Mouse (Mus musculus) neural tube, embryonic 11.5 days (tissue): ENCODE measurements around the gene Tmem248. TPM values are rescaled to one million over a fixed set of nuclear protein-coding genes. Genes with fewer than 3 reads are reported as not detected.
A peak's percentile ranks its signal among the peaks of the same experiment; 100 is the strongest.

Experiments used
- ATAC-seq: fragments of 200-750 bp; cut with Nextera tagmentation; 2 replicates; pipeline ENCODE4 v1.8.0; 2017; ENCODE audit warnings: moderate number of reproducible peaks, mild to moderate bottlenecking, moderate TSS enrichment, moderate library complexity; ENCODE audit not compliant: insufficient read depth, low FRiP score, low TSS enrichment
- DNase-seq: peaks from one replicate; pipeline ENCODE4 v3.0.0-alpha.2; 2015; ENCODE audit warnings: low spot score
- H3K27ac ChIP-seq: fragments of 300-500 bp; sonication (generic); 2 replicates; pipeline ENCODE4 v1.5.1; 2014; ENCODE audit warnings: low read depth, mild to moderate bottlenecking, low read length
- H3K27me3 ChIP-seq: fragments of 300-500 bp; sonication (generic); 2 replicates; pipeline ENCODE4 v1.6.1; 2014; ENCODE audit warnings: mild to moderate bottlenecking, low read length, mixed read lengths; ENCODE audit not compliant: control insufficient read depth, insufficient read depth
- H3K36me3 ChIP-seq: fragments of 300-500 bp; sonication (generic); 2 replicates; pipeline ENCODE4 v1.6.1; 2014; ENCODE audit warnings: mild to moderate bottlenecking, low read length, moderate library complexity, mixed read lengths; ENCODE audit not compliant: control insufficient read depth, insufficient read depth
- H3K4me1 ChIP-seq: fragments of 300-500 bp; sonication (generic); 2 replicates; pipeline ENCODE4 v1.6.1; 2014; ENCODE audit warnings: low read length, mixed read lengths; ENCODE audit not compliant: control insufficient read depth, insufficient read depth
- H3K4me2 ChIP-seq: fragments of 300-500 bp; sonication (generic); 2 replicates; pipeline ENCODE4 v1.6.1; 2014; ENCODE audit warnings: low read depth, mild to moderate bottlenecking, moderate library complexity
- H3K4me3 ChIP-seq: fragments of 300-500 bp; sonication (generic); 2 replicates; pipeline ENCODE4 v1.5.1; 2014; ENCODE audit warnings: low read depth, low read length
- H3K9ac ChIP-seq: fragments of 300-500 bp; sonication (generic); 2 replicates; pipeline ENCODE4 v1.6.1; 2014; ENCODE audit warnings: mild to moderate bottlenecking, low read length
- H3K9me3 ChIP-seq: fragments of 300-500 bp; sonication (generic); 2 replicates; pipeline ENCODE4 v1.6.1; 2016; ENCODE audit warnings: low read length; ENCODE audit not compliant: control insufficient read depth
- WGBS: fragments of 180-500 bp; shearing (Covaris S2); extraction: QIAGEN DNeasy Blood & Tissue Kit; methylation state at CpG from one replicate; pipeline ENCODE4 v1.1.7; 2014; 5-methylcytosine and 5-hydroxymethylcytosine counted together
- polyA plus RNA-seq: library from polyadenylated mRNA; unstranded; fragments of >200 nt; fragmentation: Nextera tagmentation; extraction: Ambion mirVana; gene quantifications from 2 replicates; pipeline ENCODE4 v1.2.1, GENCODE M21; 2014

Tmem248 gene
- polyA plus RNA-seq, 1 experiment from 2014 or later, result 35.8 TPM

DNA sequence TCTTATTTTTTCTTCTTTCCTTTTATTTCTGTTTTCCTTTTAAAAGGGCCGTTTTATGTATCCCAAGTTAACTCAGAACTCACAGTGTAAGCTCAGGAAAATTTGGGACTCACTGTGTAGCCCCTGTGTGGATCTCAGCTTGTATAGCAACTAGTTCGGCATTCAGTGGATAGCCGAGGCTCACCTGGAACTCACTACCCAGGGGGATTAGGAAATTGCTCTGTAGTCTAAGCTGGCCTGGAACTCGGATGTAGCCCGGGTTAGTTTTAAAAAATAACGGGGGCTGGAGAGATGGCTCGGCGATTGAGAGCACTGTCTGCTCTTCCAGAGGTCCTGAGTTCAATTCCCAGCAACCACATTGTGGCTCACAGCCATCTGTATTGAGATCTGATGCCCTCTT lies 40.4 kb downstream of the Tmem248 start:
- no peak for ATAC-seq
- peak overlapping the region; percentile 60; the same call in 1 of the 2 replicates for H3K27ac ChIP-seq

DNA sequence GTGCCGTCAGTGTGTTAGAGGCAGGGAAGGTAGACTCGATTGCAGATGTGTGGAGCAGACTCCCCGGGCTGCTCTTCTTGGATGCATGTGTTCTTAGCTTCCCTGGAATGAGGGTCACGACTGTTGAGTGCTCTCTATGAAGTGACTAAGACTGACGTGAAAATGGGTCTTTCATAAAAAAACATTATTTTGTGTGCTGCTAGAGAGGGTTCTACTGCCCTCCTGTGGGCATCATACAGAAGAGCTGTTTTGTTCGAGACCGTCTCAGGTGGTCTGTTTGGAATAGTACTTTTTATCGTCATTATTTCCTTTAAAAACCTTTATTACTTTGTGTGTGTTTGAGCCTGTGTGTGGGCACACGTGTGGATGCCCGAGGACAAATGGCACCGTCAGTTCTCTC lies 46.6 kb downstream of the Tmem248 start:
- Histone ChIP-seq H3K36me3 (peaks cover 13% of the 10 kb centered on the region), H3K9me3 (no peaks in the 10 kb centered on the region), H3K4me3 (no peak overlapping the region), H3K27ac (no peak overlapping the region), H3K4me1 (no peaks in the 10 kb centered on the region), H3K27me3 (no peaks in the 10 kb centered on the region), H3K9ac (no peak overlapping the region), H3K4me2 (no peak overlapping the region)
- no peak for DNase-seq
- 83% methylated on average over 11 of the region's 11 CpGs for WGBS
- ATAC-seq, result no peak

More for the DNA sequence above, 40.4 kb downstream of the Tmem248 start:
- H3K36me3 ChIP-seq, result no peaks in the 10 kb centered on the region
- peak overlapping the region; percentile 67 for H3K4me3 ChIP-seq
- peak overlapping the region; percentile 60 for H3K4me2 ChIP-seq
- H3K27me3 ChIP-seq, result no peaks in the 10 kb centered on the region
- WGBS, result 10% methylated on average over 8 of the region's 8 CpGs
- DNase-seq, result no peak
- H3K4me1 ChIP-seq, result peaks cover 3% of the 10 kb centered on the region; the same call in 1 of the 2 replicates
- no peaks in the 10 kb centered on the region for H3K9me3 ChIP-seq
- H3K9ac ChIP-seq, result peak overlapping the region; percentile 74

DNA sequence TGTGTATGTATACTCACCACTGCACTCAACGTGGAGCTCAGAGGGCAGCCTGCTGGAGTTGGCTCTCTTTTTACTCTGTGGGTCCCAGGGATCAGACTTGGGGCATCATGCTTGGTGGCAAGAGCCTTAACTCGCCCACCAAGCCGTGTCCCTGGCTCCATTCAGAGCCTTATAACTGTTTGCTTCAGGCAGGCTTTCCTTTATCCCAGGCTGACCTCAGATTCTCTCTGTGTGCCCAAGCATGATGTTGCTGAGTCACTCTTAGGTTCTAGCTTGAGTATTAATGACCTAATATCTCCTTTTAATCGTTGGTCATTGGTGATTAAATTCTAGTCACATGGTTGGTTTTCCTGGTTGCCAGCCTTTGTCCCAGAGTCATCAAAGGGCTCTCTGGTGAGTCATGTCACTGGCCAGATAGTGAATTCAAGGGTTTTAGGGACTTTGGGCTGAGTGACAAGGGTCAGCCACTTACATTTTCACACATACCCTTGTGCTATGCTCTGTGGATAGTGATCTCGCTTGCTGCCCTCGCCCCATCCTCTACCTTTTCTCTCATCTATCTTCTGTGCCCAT lies 47.6 kb downstream of the Tmem248 start:
- Histone ChIP-seq H3K27ac (no peak overlapping the region), H3K36me3 (peaks cover 16% of the 10 kb centered on the region), H3K9ac (no peak overlapping the region), H3K4me3 (no peak overlapping the region), H3K4me1 (no peaks in the 10 kb centered on the region), H3K4me2 (no peak overlapping the region), H3K9me3 (no peaks in the 10 kb centered on the region), H3K27me3 (no peaks in the 10 kb centered on the region)
- ATAC-seq, result no peak
- no peak for DNase-seq
- 93% methylated on average over 6 of the region's 6 CpGs for WGBS

DNA sequence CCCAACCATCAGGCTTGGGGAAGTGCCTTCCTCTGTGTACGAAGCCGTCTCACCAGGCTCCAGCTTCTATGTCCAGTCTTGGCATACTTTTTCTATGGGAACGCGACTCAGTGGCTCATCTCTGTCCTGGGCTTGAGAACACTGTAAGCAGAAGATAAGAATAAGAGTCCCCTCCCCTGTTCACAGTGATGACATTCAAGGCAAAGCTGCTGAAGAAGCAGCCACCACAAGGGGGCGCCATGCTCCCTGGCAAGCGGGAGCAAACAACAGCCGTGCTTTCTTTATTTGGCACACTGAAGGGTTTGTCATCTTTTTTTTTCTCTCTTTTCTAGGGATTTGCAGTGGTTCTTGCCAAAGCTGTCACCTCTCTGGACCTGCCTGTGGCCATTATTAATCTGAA lies 49.8 kb downstream of the Tmem248 start:
- no peak overlapping the region for H3K4me3 ChIP-seq
- H3K9me3 ChIP-seq, result no peaks in the 10 kb centered on the region
- no peak overlapping the region for H3K9ac ChIP-seq
- no peaks in the 10 kb centered on the region for H3K4me1 ChIP-seq
- H3K27me3 ChIP-seq, result no peaks in the 10 kb centered on the region
- 88% methylated on average over 7 of the region's 7 CpGs for WGBS
- H3K27ac ChIP-seq, result no peak overlapping the region
- DNase-seq (no peak), ATAC-seq (no peak)
- H3K36me3 ChIP-seq, result peaks cover 16% of the 10 kb centered on the region
- H3K4me2 ChIP-seq, result no peak overlapping the region

DNA sequence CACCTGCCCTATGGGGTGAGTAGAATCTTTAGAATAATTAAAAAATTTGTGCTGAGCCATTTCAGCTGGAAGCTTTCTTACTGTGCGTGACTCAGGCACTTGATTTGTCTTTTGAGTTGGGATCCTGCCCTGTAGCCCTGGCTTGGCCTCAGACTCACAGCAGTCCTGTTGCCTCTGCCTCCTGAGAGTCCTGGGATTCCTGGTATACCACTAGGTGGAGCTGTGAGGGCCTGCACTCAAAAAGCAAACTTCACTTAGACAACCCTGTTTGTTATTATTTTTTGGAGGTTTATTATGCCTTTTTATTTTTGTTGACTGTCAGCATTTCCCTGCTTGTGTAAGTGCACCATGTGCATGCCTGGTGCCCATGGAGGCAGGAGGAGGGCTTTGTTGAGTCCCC lies 50.4 kb downstream of the Tmem248 start:
- Histone ChIP-seq H3K9ac (no peak overlapping the region), H3K36me3 (peaks cover 19% of the 10 kb centered on the region), H3K27ac (no peak overlapping the region), H3K4me3 (no peak overlapping the region), H3K4me1 (no peaks in the 10 kb centered on the region), H3K27me3 (no peaks in the 10 kb centered on the region), H3K9me3 (no peaks in the 10 kb centered on the region), H3K4me2 (no peak overlapping the region)
- WGBS, result 100% methylated on average over 1 of the region's 1 CpGs
- ATAC-seq (no peak), DNase-seq (no peak)

DNA sequence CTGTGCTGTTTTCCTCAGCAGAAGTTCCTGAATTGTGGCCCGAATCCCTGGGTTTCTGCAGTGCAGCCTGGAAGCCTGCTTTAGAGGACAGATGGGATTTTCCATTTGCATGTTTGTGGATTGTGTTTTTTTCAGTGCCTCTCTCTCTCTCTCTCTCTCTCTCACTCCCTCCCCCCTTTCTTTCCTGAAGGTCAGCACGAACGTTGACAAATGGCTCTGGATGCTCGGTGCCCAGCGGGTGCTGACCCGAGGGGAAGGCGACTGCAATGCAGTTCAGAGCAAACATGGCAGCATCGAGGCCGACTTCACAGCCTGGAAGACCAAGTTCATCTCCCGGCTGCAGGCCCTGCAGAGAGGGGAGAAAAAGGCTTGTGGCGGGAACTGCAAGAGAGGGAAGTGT lies 52.1 kb downstream of the Tmem248 start:
- 91% methylated on average over 11 of the region's 11 CpGs for WGBS
- H3K36me3 ChIP-seq, result peaks cover 19% of the 10 kb centered on the region

DNA sequence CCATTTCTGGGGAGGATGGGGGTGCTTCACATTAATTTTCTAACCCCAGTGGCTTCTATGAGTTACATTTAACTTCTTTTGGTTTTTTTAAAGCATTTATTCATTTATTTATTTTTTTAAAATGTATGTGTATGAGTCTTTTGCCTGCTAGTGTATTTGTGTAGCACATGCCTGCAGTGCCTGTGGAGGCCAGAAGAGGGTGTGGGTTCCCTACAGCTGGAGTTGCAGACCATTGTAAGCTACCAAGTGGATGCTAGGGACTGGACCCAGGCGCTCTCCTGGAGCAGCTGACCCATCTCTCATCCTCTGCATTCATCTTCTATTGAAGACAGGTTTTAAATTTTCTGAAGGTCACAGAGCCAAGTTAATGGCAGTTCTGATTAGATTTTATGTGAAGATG lies 55.5 kb downstream of the Tmem248 start:
- Histone ChIP-seq H3K9me3 (no peaks in the 10 kb centered on the region), H3K4me1 (no peaks in the 10 kb centered on the region), H3K27me3 (no peaks in the 10 kb centered on the region), H3K36me3 (peaks cover 16% of the 10 kb centered on the region), H3K4me2 (no peak overlapping the region), H3K9ac (no peak overlapping the region), H3K27ac (no peak overlapping the region), H3K4me3 (no peak overlapping the region)
- 90% methylated on average over 1 of the region's 1 CpGs for WGBS
- ATAC-seq (no peak), DNase-seq (no peak)

More for the DNA sequence above, 52.1 kb downstream of the Tmem248 start:
- H3K9ac ChIP-seq, result no peak overlapping the region
- no peak for DNase-seq
- no peak overlapping the region for H3K4me3 ChIP-seq
- no peaks in the 10 kb centered on the region for H3K4me1 ChIP-seq
- H3K27me3 ChIP-seq, result no peaks in the 10 kb centered on the region
- H3K9me3 ChIP-seq, result no peaks in the 10 kb centered on the region
- no peak overlapping the region for H3K4me2 ChIP-seq
- ATAC-seq, result no peak
- no peak overlapping the region for H3K27ac ChIP-seq

DNA sequence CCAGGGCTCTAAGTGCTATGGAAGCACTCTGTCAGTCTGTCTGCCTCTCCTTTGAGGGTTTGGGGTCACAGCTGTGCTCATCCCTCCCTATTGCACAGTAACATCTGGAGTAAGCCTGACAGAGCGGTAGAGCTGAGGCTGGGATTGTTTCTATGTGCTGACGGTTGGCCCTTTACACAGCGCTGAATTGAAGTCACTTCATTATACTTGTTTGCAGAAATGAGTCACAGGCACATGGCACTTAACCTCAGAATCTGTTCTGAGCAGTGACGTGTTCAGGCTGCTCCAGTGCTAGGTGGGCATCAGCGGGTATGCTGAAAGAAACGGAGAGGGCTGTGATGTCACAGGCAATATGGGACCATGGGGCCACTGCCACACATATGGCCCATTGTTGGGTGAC lies 56.2 kb downstream of the Tmem248 start:
- ATAC-seq, result no peak
- Histone ChIP-seq H3K4me2 (no peak overlapping the region), H3K9me3 (no peaks in the 10 kb centered on the region), H3K4me1 (no peaks in the 10 kb centered on the region), H3K36me3 (peaks cover 13% of the 10 kb centered on the region), H3K27ac (no peak overlapping the region), H3K27me3 (no peaks in the 10 kb centered on the region), H3K9ac (no peak overlapping the region), H3K4me3 (no peak overlapping the region)
- whole genome bisulfite sequencing, result 92% methylated on average over 6 of the region's 6 CpGs
- DNase-seq, result no peak

DNA sequence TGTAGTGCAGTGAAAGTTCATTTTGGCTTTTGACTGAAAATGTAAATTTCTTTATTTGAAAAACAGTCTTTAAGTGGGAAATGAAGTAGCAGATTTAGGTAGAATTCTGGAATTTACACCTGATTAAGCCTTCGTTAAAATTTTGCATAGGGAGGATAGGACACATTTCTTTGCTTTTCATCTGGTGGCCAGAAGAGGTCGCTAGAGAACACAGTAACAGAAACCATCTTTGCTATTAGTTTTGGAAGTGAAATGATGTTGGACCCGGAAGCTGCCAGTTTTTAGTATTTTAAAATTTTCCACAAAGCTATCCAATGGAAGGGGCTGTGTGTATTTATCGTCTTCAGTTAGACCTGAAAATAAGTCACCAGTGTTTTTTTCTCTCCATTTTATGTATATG lies 58.6 kb downstream of the Tmem248 start:
- WGBS, result 59% methylated on average over 4 of the region's 4 CpGs
- Histone ChIP-seq H3K27me3 (no peaks in the 10 kb centered on the region), H3K27ac (no peak overlapping the region), H3K9me3 (no peaks in the 10 kb centered on the region), H3K4me2 (no peak overlapping the region), H3K36me3 (peaks cover 9% of the 10 kb centered on the region), H3K4me3 (no peak overlapping the region), H3K4me1 (no peaks in the 10 kb centered on the region), H3K9ac (no peak overlapping the region)
- DNase-seq (peak; percentile 29), ATAC-seq (no peak)
